Mouse (Mus musculus) heart, postnatal 0 days (tissue): ENCODE measurements around the gene Kcnma1. TPM values are rescaled to one million over a fixed set of nuclear protein-coding genes. Genes with fewer than 3 reads are reported as not detected.

Source experiments
- ATAC-seq: fragments of 200-750 bp; cut with Nextera tagmentation; 2 replicates; pipeline ENCODE4 v1.8.0; 2017; ENCODE audit warnings: low read depth, moderate number of reproducible peaks, moderate library complexity; ENCODE audit not compliant: insufficient read depth
- DNase-seq: peaks from one replicate; pipeline ENCODE4 v3.0.0-alpha.2; 2016; ENCODE audit warnings: low spot score
- H3K27ac ChIP-seq: fragments of 300-500 bp; sonication (generic); 2 replicates; pipeline ENCODE4 v1.5.1; 2014; ENCODE audit warnings: low read depth, mild to moderate bottlenecking
- H3K27me3 ChIP-seq: fragments of 300-500 bp; sonication (generic); 2 replicates; pipeline ENCODE4 v1.6.1; 2014; ENCODE audit warnings: low read length, mixed read lengths; ENCODE audit not compliant: control insufficient read depth, insufficient read depth
- H3K36me3 ChIP-seq: fragments of 300-500 bp; sonication (generic); replicated peaks from 2 replicates; pipeline ENCODE4 v1.6.1; 2014; ENCODE audit warnings: low read length, mixed read lengths; ENCODE audit not compliant: control insufficient read depth, insufficient read depth
- H3K4me1 ChIP-seq: fragments of 300-500 bp; sonication (generic); 2 replicates; pipeline ENCODE4 v1.6.1; 2014; ENCODE audit warnings: antibody characterized with exemption; ENCODE audit not compliant: control insufficient read depth, insufficient read depth
- H3K4me2 ChIP-seq: fragments of 300-500 bp; sonication (generic); 2 replicates; pipeline ENCODE4 v1.6.1; 2014; ENCODE audit warnings: low read depth, mild to moderate bottlenecking, low read length, moderate library complexity
- H3K4me3 ChIP-seq: fragments of 300-500 bp; sonication (generic); 2 replicates; pipeline ENCODE4 v1.5.1; 2014; ENCODE audit warnings: low read depth, low read length
- H3K9ac ChIP-seq: fragments of 300-500 bp; sonication (generic); replicated peaks from 2 replicates; pipeline ENCODE4 v1.6.1; 2014; ENCODE audit warnings: low read depth, low read length, mixed read lengths
- H3K9me3 ChIP-seq: fragments of 300-500 bp; sonication (generic); replicated peaks from 2 replicates; pipeline ENCODE4 v1.6.1; 2016; ENCODE audit warnings: low read length; ENCODE audit not compliant: control insufficient read depth
- CTCF ChIP-seq: IDR thresholded peaks from 2 replicates; pipeline ENCODE4 v1.5.1; 2016; ENCODE audit warnings: antibody characterized with exemption, control low read depth, low read depth
- EP300 ChIP-seq: IDR thresholded peaks from 2 replicates; pipeline ENCODE4 v1.6.1; 2016; ENCODE audit warnings: antibody characterized with exemption, low read depth
- WGBS: fragments of 180-500 bp; shearing (Covaris S2); extraction: QIAGEN DNeasy Blood & Tissue Kit; methylation state at CpG from one replicate; pipeline ENCODE4 v1.1.7; 2014; 5-methylcytosine and 5-hydroxymethylcytosine counted together
- polyA plus RNA-seq: library from polyadenylated mRNA; unstranded; fragments of >200 nt; fragmentation: Nextera tagmentation; extraction: Ambion mirVana; gene quantifications from 2 replicates; pipeline ENCODE4 v1.2.1, GENCODE M21; 2015
- total RNA-seq: library from RNA; depleted of rRNA; stranded (reverse); fragments of >200 nt; gene quantifications from 2 replicates; pipeline ENCODE4 v1.2.3, GENCODE M21; 2014; ENCODE audit warnings: low replicate concordance

Gene Kcnma1
- total and polyA plus RNA-seq, 2 experiments from 2014 or later, result 0.10 to 1.3 TPM

- TF ChIP-seq CTCF (no peak), EP300 (no peak)
- H3K27me3 ChIP-seq, result no peaks in the 10 kb centered on the region
- no peak overlapping the region for H3K4me3 ChIP-seq
- H3K4me1 ChIP-seq, result peaks cover 9% of the 10 kb centered on the region
- no peaks in the 10 kb centered on the region for H3K36me3 ChIP-seq
- H3K9me3 ChIP-seq, result no peaks in the 10 kb centered on the region
- 35% methylated on average over 5 of the region's 5 CpGs for WGBS
- H3K9ac ChIP-seq, result no peak overlapping the region
- ATAC-seq (peak; percentile 58; the same call in 1 of the 2 replicates), DNase-seq (no peak)
- H3K4me2 ChIP-seq, result no peak overlapping the region
- H3K27ac ChIP-seq, result no peak overlapping the region
These were observed 105.7 kb downstream of the Kcnma1 start for GRCm38 (mm10) chr14:23908564-23908963.

- DNase-seq, result no peak
- Histone ChIP-seq H3K27me3 (no peaks in the 10 kb centered on the region; the same call in 1 of the 2 replicates), H3K9ac (no peak overlapping the region), H3K4me3 (no peak overlapping the region), H3K4me2 (no peak overlapping the region), H3K4me1 (no peaks in the 10 kb centered on the region), H3K9me3 (no peaks in the 10 kb centered on the region), H3K27ac (no peak overlapping the region), H3K36me3 (no peaks in the 10 kb centered on the region)
- TF ChIP-seq CTCF, result no peak
- no peak for TF ChIP-seq EP300
- ATAC-seq, result no peak
- WGBS, result 43% methylated on average over 10 of the region's 10 CpGs
These were observed 111.5 kb downstream of the Kcnma1 start for GRCm38 (mm10) chr14:23902636-23903279.

- Histone ChIP-seq H3K27ac (no peak overlapping the region), H3K9ac (no peak overlapping the region), H3K27me3 (no peaks in the 10 kb centered on the region; the same call in 1 of the 2 replicates), H3K4me1 (no peaks in the 10 kb centered on the region), H3K9me3 (no peaks in the 10 kb centered on the region), H3K36me3 (no peaks in the 10 kb centered on the region), H3K4me3 (no peak overlapping the region), H3K4me2 (no peak overlapping the region)
- 83% methylated on average over 5 of the region's 5 CpGs for WGBS
- ATAC-seq (no peak), DNase-seq (no peak)
- no peak for TF ChIP-seq CTCF
- no peak for TF ChIP-seq EP300
These were observed 114.8 kb downstream of the Kcnma1 start for GRCm38 (mm10) chr14:23899462-23899861.

- Histone ChIP-seq H3K9ac (no peak overlapping the region), H3K4me1 (no peaks in the 10 kb centered on the region), H3K4me3 (no peak overlapping the region), H3K9me3 (no peaks in the 10 kb centered on the region), H3K36me3 (no peaks in the 10 kb centered on the region), H3K4me2 (no peak overlapping the region), H3K27ac (no peak overlapping the region), H3K27me3 (no peaks in the 10 kb centered on the region; the same call in 1 of the 2 replicates)
- 75% methylated on average over 5 of the region's 5 CpGs for WGBS
- no peak for DNase-seq
- TF ChIP-seq CTCF (no peak), EP300 (no peak)
- ATAC-seq, result no peak
These were observed 116.5 kb downstream of the Kcnma1 start for GRCm38 (mm10) chr14:23897815-23898214.

GRCm38 (mm10) chr14:23896036-23896435 is 118.3 kb downstream of the Kcnma1 start:
- H3K9ac ChIP-seq, result no peak overlapping the region
- no peaks in the 10 kb centered on the region; the same call in 1 of the 2 replicates for H3K27me3 ChIP-seq
- H3K27ac ChIP-seq, result no peak overlapping the region
- H3K4me1 ChIP-seq, result no peaks in the 10 kb centered on the region
- DNase-seq (no peak), ATAC-seq (no peak)
- H3K4me2 ChIP-seq, result no peak overlapping the region
- no peak overlapping the region for H3K4me3 ChIP-seq
- H3K36me3 ChIP-seq, result no peaks in the 10 kb centered on the region
- H3K9me3 ChIP-seq, result no peaks in the 10 kb centered on the region
- WGBS, result 85% methylated on average over 3 of the region's 3 CpGs
- TF ChIP-seq CTCF (no peak), EP300 (no peak)

GRCm38 (mm10) chr14:23886112-23886511 is 128.2 kb downstream of the Kcnma1 start:
- Histone ChIP-seq H3K9ac (no peak overlapping the region), H3K4me1 (no peaks in the 10 kb centered on the region), H3K4me2 (no peak overlapping the region), H3K36me3 (no peaks in the 10 kb centered on the region), H3K4me3 (no peak overlapping the region), H3K9me3 (no peaks in the 10 kb centered on the region), H3K27me3 (no peaks in the 10 kb centered on the region), H3K27ac (no peak overlapping the region)
- ATAC-seq (0 out of 2 replicates have a peak, but pooled peaks have one; percentile 8), DNase-seq (no peak)
- TF ChIP-seq EP300, result no peak
- TF ChIP-seq CTCF, result no peak
- WGBS, result 57% methylated on average over 4 of the region's 4 CpGs
